Mouse (Mus musculus): ENCODE measurements at regions not wholly inside any gene's neighbourhood (a gene's known extent, or its start where the extent isn't known, plus 50 kb on each side); places are given as distances from the start of the nearest gene placed in this dataset.

- no peak for DNase-seq (ENCODE audit: low spot score in 2 of 2)
These were observed 106.1 kb upstream of the Ahr start for GRCm38 (mm10) chr12:35640911-35641345.

- DNase-seq (ENCODE audit: low spot score in 2 of 2), result no peak
These were observed 88.6 kb upstream of the Ahr start for GRCm38 (mm10) chr12:35623484-35623883.

GRCm38 (mm10) chr12:35614885-35615284 lies 80.0 kb upstream of the Ahr start:
- DNase-seq (ENCODE audit: low spot score in 2 of 2), result no peak

- DNase-seq (ENCODE audit: low spot score in 2 of 2), result no peak
These were observed 72.8 kb upstream of the Ahr start for GRCm38 (mm10) chr12:35607652-35608051.

GRCm38 (mm10) chr12:35603742-35604141 lies 68.9 kb upstream of the Ahr start:
- DNase-seq (ENCODE audit: low spot score in 2 of 2), result no peak

GRCm38 (mm10) chr12:35602589-35602988 lies 67.8 kb upstream of the Ahr start:
- DNase-seq (ENCODE audit: low spot score in 2 of 2), result no peak

- DNase-seq (ENCODE audit: low spot score in 2 of 2), result no peak
These were observed 63.5 kb upstream of the Ahr start for GRCm38 (mm10) chr12:35598298-35598697.

- no peak for DNase-seq (ENCODE audit: low spot score in 2 of 2)
These were observed 58.0 kb upstream of the Ahr start for GRCm38 (mm10) chr12:35592866-35593265.

Measured in frontal cortex, postnatal 10 days (tissue).